Mouse (Mus musculus) E14TG2a.4 (cell line): ENCODE measurements around the gene Psmc5.

Experiments used
- CTCF ChIP-seq: conservative IDR thresholded peaks from 2 replicates; pipeline ENCODE4 v1.5.1; 2014; ENCODE audit warnings: low read length
- NANOG ChIP-seq: IDR thresholded peaks from 2 replicates; pipeline ENCODE4 v1.6.1; 2014; ENCODE audit warnings: borderline replicate concordance, low read length, mixed read lengths
- POU5F1 ChIP-seq: IDR thresholded peaks from 2 replicates; pipeline ENCODE4 v1.6.1; 2014; ENCODE audit warnings: low read length, borderline replicate concordance

DNA sequence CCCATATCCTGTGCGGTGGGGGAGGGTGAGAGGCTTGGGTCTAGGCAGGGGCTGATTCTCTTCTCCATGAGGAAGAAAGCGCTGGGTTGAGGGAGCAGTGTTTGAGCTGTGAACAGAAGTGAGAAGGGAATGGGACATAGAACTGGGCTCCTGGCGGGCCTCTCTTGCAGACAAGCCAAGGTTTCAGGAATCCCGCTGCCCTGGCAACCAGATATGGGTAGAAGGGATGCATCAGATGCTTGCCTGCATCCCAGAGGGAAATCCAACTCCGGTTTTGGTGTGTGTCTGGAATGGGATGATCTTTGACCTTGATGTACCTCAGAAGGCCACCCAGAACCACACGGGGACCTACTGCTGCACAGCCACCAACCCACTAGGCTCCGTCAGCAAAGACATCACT, 30.3 kb downstream of the Psmc5 start:
- no peak for TF ChIP-seq CTCF
- no peak for TF ChIP-seq POU5F1
- TF ChIP-seq NANOG, result no peak
